ENCODE assay signal across 8 mouse cellular contexts in genomic region chr9:56996028-56996346, GRCm38 (mm10). TPM values are rescaled to one million over a fixed set of nuclear protein-coding genes. Genes with fewer than 3 reads are reported as not detected.
DNase-seq lines count a peak whose midpoint lies in the region; ATAC-seq and TF ChIP-seq lines count a peak whose summit lies in the region.

No protein-coding gene starts in this region.

- H3K27me3 ChIP-seq in heart, embryonic 11.5 days (ENCODE audit: control insufficient read depth, insufficient read depth, low read length) = no peaks in the 10 kb centered on the region
- no peaks in the 10 kb centered on the region for H3K27me3 ChIP-seq in kidney, postnatal 0 days (ENCODE audit: insufficient read depth, low read length)
- H3K27me3 ChIP-seq in lung, postnatal 0 days (replicated peaks; ENCODE audit: insufficient read depth, low read length) = no peaks in the 10 kb centered on the region

- peak overlapping the region; percentile 85 for H3K4me3 ChIP-seq in heart, embryonic 11.5 days (ENCODE audit: low read depth, low read length)
- H3K4me3 ChIP-seq in kidney, postnatal 0 days (replicated peaks; ENCODE audit: low read depth, low read length) = peak overlapping the region; percentile 93
- peak overlapping the region; percentile 80 for H3K4me3 ChIP-seq in lung, postnatal 0 days (ENCODE audit: low read depth, low read length)

- peak overlapping the region; percentile 97 for H3K27ac ChIP-seq in heart, embryonic 11.5 days (ENCODE audit: low read depth, low read length)
- peak overlapping the region; percentile 99 for H3K27ac ChIP-seq in kidney, postnatal 0 days
- peak overlapping the region; percentile 97 for H3K27ac ChIP-seq in lung, postnatal 0 days (ENCODE audit: low read length)

- 0% methylated on average over 5 of the region's 5 CpGs for WGBS in heart, embryonic 11.5 days (ENCODE audit: insufficient replicate concordance)
- WGBS in kidney, postnatal 0 days = 0% methylated on average over 5 of the region's 5 CpGs
- WGBS in lung, postnatal 0 days = under 1% methylated on average over 5 of the region's 5 CpGs

- H3K9me3 ChIP-seq in heart, embryonic 11.5 days (replicated peaks; ENCODE audit: control insufficient read depth, low read length) = no peaks in the 10 kb centered on the region
- no peaks in the 10 kb centered on the region for H3K9me3 ChIP-seq in kidney, postnatal 0 days (replicated peaks; ENCODE audit: low read length)
- H3K9me3 ChIP-seq in lung, postnatal 0 days (ENCODE audit: low read length) = no peaks in the 10 kb centered on the region

- TF ChIP-seq CTCF in kidney, postnatal 0 days (IDR thresholded peaks at IDR 0.05; ENCODE audit: low read depth) = no peak
- no peak for TF ChIP-seq CTCF in lung, postnatal 0 days (IDR thresholded peaks at IDR 0.05)

- peaks cover 5% of the 10 kb centered on the region; the same call in 1 of the 2 replicates for H3K4me1 ChIP-seq in heart, embryonic 11.5 days (ENCODE audit: control insufficient read depth, insufficient read depth, low read length)
- no peaks in the 10 kb centered on the region for H3K4me1 ChIP-seq in kidney, postnatal 0 days (replicated peaks; ENCODE audit: insufficient read depth, low read length)
- peaks cover 7% of the 10 kb centered on the region; the same call in 1 of the 2 replicates for H3K4me1 ChIP-seq in lung, postnatal 0 days (ENCODE audit: insufficient read depth, low read depth, low read length)

- H3K4me2 ChIP-seq in heart, embryonic 11.5 days = peak overlapping the region; percentile 76
- peak overlapping the region; percentile 63 for H3K4me2 ChIP-seq in kidney, postnatal 0 days (ENCODE audit: low read length)
- peak overlapping the region; percentile 73 for H3K4me2 ChIP-seq in lung, postnatal 0 days (replicated peaks; ENCODE audit: low read depth, low read length)

- peak; percentile 19 for DNase-seq in cerebellum, adult 11 months
- DNase-seq in ES-CJ7 (ENCODE audit: low read depth, low spot score) = peak; percentile 62
- peak; percentile 26 for DNase-seq in cerebellum, adult 9-11 months
- peak; percentile 54 for DNase-seq in kidney, postnatal 0 days (ENCODE audit: low spot score)
- DNase-seq in lung, postnatal 0 days (ENCODE audit: low spot score) = peak; percentile 42
- DNase-seq in right cerebral cortex, postnatal 4 days = peak; percentile 10

- peak overlapping the region; percentile 98 for H3K9ac ChIP-seq in heart, embryonic 11.5 days (ENCODE audit: low read depth, low read length)
- H3K9ac ChIP-seq in kidney, postnatal 0 days (ENCODE audit: low read depth, low read length) = peak overlapping the region; percentile 98
- H3K9ac ChIP-seq in lung, postnatal 0 days (replicated peaks; ENCODE audit: low read depth) = peak overlapping the region; percentile 92

- ATAC-seq in cerebellum, adult (ENCODE audit: insufficient number of reproducible peaks, low FRiP score, low TSS enrichment) = no peak
- ATAC-seq in heart, embryonic 11.5 days (replicated peaks; ENCODE audit: insufficient number of reproducible peaks, low FRiP score, low TSS enrichment) = no peak
- no peak for ATAC-seq in kidney, postnatal 0 days (replicated peaks; ENCODE audit: low FRiP score, low read depth)
- ATAC-seq in lung, postnatal 0 days = no peak

- no peaks in the 10 kb centered on the region for H3K36me3 ChIP-seq in heart, embryonic 11.5 days (ENCODE audit: control insufficient read depth, insufficient read depth, low read length)
- H3K36me3 ChIP-seq in kidney, postnatal 0 days (ENCODE audit: insufficient read depth, low read length) = no peaks in the 10 kb centered on the region
- H3K36me3 ChIP-seq in lung, postnatal 0 days (ENCODE audit: insufficient read depth, low read length) = no peaks in the 10 kb centered on the region

- no peak for TF ChIP-seq EP300 in lung, postnatal 0 days (IDR thresholded peaks at IDR 0.05)

RNA-seq across cellular contexts. Expression of gene Ptpn9, which starts 1.3 kb away (rescaled TPM):
- 21.9 and 22.0 TPM in 2 replicates for polyA plus RNA-seq in heart, embryonic 11.5 days (2014; fragmentation: Nextera tagmentation; extraction: Ambion mirVana)
- polyA plus RNA-seq in kidney, postnatal 0 days (2015; fragmentation: Nextera tagmentation; extraction: Ambion mirVana) = 23.6 and 27.5 TPM in 2 replicates
- polyA plus RNA-seq in lung, postnatal 0 days (2015; fragmentation: Nextera tagmentation; extraction: Ambion mirVana) = 20.1 and 22.8 TPM in 2 replicates

RNA-seq across cellular contexts. Expression of gene Snupn, which starts 45.3 kb away (rescaled TPM):
- 19.0 and 21.6 TPM in 2 replicates for polyA plus RNA-seq in heart, embryonic 11.5 days (2014; fragmentation: Nextera tagmentation; extraction: Ambion mirVana)
- polyA plus RNA-seq in kidney, postnatal 0 days (2015; fragmentation: Nextera tagmentation; extraction: Ambion mirVana) = 19.3 and 20.6 TPM in 2 replicates
- polyA plus RNA-seq in lung, postnatal 0 days (2015; fragmentation: Nextera tagmentation; extraction: Ambion mirVana) = 12.2 and 12.7 TPM in 2 replicates

RNA-seq across cellular contexts. Expression of gene Imp3, which starts 58.7 kb away (rescaled TPM):
- polyA plus RNA-seq in heart, embryonic 11.5 days (2014; fragmentation: Nextera tagmentation; extraction: Ambion mirVana) = 65.6 and 66.0 TPM in 2 replicates
- polyA plus RNA-seq in kidney, postnatal 0 days (2015; fragmentation: Nextera tagmentation; extraction: Ambion mirVana) = 112 and 123 TPM in 2 replicates
- 84.7 and 87.7 TPM in 2 replicates for polyA plus RNA-seq in lung, postnatal 0 days (2015; fragmentation: Nextera tagmentation; extraction: Ambion mirVana)

Comparison
In these comparisons a context has a peak if more than half of its experiments do, and no peak if none do; other contexts are left out.
1. DNase-seq: peak in every context shown above with its lines; median percentile 62 in ES-CJ7; 54 in kidney, postnatal 0 days; 42 in lung, postnatal 0 days; 26 in cerebellum, adult 9-11 months; 19 in cerebellum, adult 11 months; 10 in right cerebral cortex, postnatal 4 days.